Mouse (Mus musculus): ENCODE results near the gene Slc24a4.

DNA sequence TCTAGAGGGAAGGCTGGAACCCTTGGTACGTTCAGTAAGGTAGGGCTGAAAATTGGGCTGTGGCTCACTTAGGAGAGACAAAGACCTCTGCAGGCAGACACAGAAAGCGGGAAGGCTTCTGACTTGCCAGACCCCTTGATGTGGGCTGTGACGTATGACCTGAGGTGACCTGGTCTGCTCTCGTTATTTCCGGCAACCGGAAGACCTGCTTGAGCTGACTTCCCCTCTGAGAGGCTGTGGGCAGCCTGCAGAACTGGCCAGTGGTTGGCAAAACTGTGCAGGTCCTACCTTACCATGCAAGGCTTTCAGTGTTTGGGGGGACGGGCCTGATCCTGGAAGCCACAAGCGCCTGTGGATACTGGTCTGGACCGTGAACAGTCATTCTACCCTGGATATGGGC lies 173.8 kb downstream of the Slc24a4 start:
- no peak for TF ChIP-seq CTCF (IDR thresholded peaks at IDR 0.05)
- TF ChIP-seq EP300 (IDR thresholded peaks at IDR 0.05) = no peak

Data from lung, postnatal 0 days (tissue).